30 mouse cellular contexts compared by ENCODE assay signal in genomic region chr13:91794926-91795436, GRCm38 (mm10). TPM values are rescaled to one million over a fixed set of nuclear protein-coding genes. Genes with fewer than 3 reads are reported as not detected.
"Had no signal": no experiment of that assay in that cellular context is flagged by ENCODE, and none has a peak within 500 bp of the region (broad histone marks: within the 10 kb centered on the region; RNA-seq: fewer than 3 reads in every experiment).

No protein-coding gene starts in this region.

- H3K4me3 ChIP-seq: gastrocnemius, adult 2 months; heart, adult 2 months; heart, embryonic 13.5 days; heart, embryonic 15.5 days; hindbrain, embryonic 13.5 days; hindbrain, embryonic 15.5 days; intestine, embryonic 15.5 days; kidney, embryonic 15.5 days; layer of hippocampus, adult 2 months; left cerebral cortex, adult 2 months; limb, embryonic 13.5 days; limb, embryonic 15.5 days; liver, embryonic 12.5 days had no signal

- H3K4me2 ChIP-seq: heart, embryonic 11.5 days; heart, embryonic 13.5 days; heart, embryonic 15.5 days; hindbrain, embryonic 13.5 days; hindbrain, embryonic 15.5 days; intestine, embryonic 15.5 days; kidney, embryonic 15.5 days; limb, embryonic 13.5 days; limb, embryonic 15.5 days; liver, embryonic 12.5 days had no signal

- H3K27me3 ChIP-seq: heart, embryonic 13.5 days; heart, embryonic 15.5 days; hindbrain, embryonic 13.5 days; hindbrain, embryonic 15.5 days; intestine, embryonic 15.5 days; kidney, embryonic 15.5 days; limb, embryonic 13.5 days; limb, embryonic 15.5 days; liver, embryonic 12.5 days had no signal

- DNase-seq: gastrocnemius, adult 2 months; gastrocnemius, postnatal 10 days; gastrocnemius, postnatal 25 days; heart, adult 2 months; heart, postnatal 14 days; heart, postnatal 4 days; kidney, adult 18-20 months; kidney, postnatal 25 days; kidney, postnatal 4 days; left cerebral cortex, postnatal 4 days; lung, adult 18-20 months had no signal

- H3K9me3 ChIP-seq: heart, embryonic 13.5 days; heart, embryonic 15.5 days; hindbrain, embryonic 13.5 days; hindbrain, embryonic 15.5 days; intestine, embryonic 15.5 days; kidney, embryonic 15.5 days; limb, embryonic 13.5 days; limb, embryonic 15.5 days; liver, embryonic 12.5 days had no signal

- H3K9ac ChIP-seq: heart, embryonic 13.5 days; heart, embryonic 15.5 days; hindbrain, embryonic 13.5 days; hindbrain, embryonic 15.5 days; intestine, embryonic 15.5 days; kidney, embryonic 15.5 days; limb, embryonic 13.5 days; limb, embryonic 15.5 days; liver, embryonic 12.5 days; liver, embryonic 14.5 days had no signal

- H3K4me1 ChIP-seq: heart, embryonic 13.5 days; heart, embryonic 15.5 days; hindbrain, embryonic 13.5 days; hindbrain, embryonic 15.5 days; intestine, embryonic 15.5 days; kidney, embryonic 15.5 days; liver, embryonic 12.5 days had no signal

- H3K27ac ChIP-seq: gastrocnemius, adult 2 months; heart, adult 2 months; heart, embryonic 13.5 days; heart, embryonic 15.5 days; hindbrain, embryonic 13.5 days; hindbrain, embryonic 15.5 days; intestine, embryonic 15.5 days; kidney, embryonic 15.5 days; kidney, postnatal 0 days; layer of hippocampus, adult 2 months; left cerebral cortex, adult 2 months; limb, embryonic 13.5 days; limb, embryonic 15.5 days; liver, embryonic 12.5 days; liver, embryonic 14.5 days had no signal

- ATAC-seq: inflammation-experienced regulatory T-cells, adult 6 months; intestine, embryonic 15.5 days; intestine, postnatal 0 days; liver, embryonic 12.5 days had no signal

RNA-seq across cellular contexts. Expression of gene Acot12, which starts 53.7 kb away (rescaled TPM):
- total RNA-seq: gastrocnemius, adult 2 months; gastrocnemius, postnatal 25 days; granulocyte monocyte progenitor cell, adult 5-6 weeks; heart, adult 2 months; heart, postnatal 14 days; heart, postnatal 4 days had no signal
- polyA plus RNA-seq: heart, embryonic 11.5 days; heart, embryonic 13.5 days; heart, postnatal 0 days; hindbrain, embryonic 13.5 days; hindbrain, embryonic 15.5 days; inflammation-experienced regulatory T-cells, adult 6 months; kidney, embryonic 15.5 days; limb, embryonic 11.5 days; limb, embryonic 13.5 days; limb, embryonic 15.5 days had no signal
